Mouse (Mus musculus) WW6 (cell line): ENCODE measurements around the gene Derl2.

Experiments
- DNase-seq: peaks from one replicate; pipeline ENCODE4 v3.0.0-alpha.2; 2013; ENCODE audit warnings: low read depth, low spot score

The Derl2 gene

GRCm38 (mm10) chr11:71019201-71020068 is at the start of gene Derl2, which contains the start of gene Mis12:
Gene Derl2 (minus strand): TSS chr11:71019841.
Gene Mis12 (plus strand): TSS chr11:71019611.
- peak; percentile 99 for DNase-seq

GRCm38 (mm10) chr11:71052554-71052953 is 32.9 kb upstream of the Derl2 start:
- DNase-seq, result no peak

- DNase-seq, result no peak
Measured at GRCm38 (mm10) chr11:71039526-71040298, 20.1 kb upstream of the Derl2 start.

- peak; percentile 47 for DNase-seq
Measured at GRCm38 (mm10) chr11:71033163-71033761, 13.6 kb upstream of the Derl2 start, which contains the start of gene 6330403K07Rik. Gene 6330403K07Rik (minus strand): TSS chr11:71033513.

GRCm38 (mm10) chr11:71032491-71033162 is 13.0 kb upstream of the Derl2 start:
- DNase-seq, result no peak

GRCm38 (mm10) chr11:71032070-71032469 is 12.4 kb upstream of the Derl2 start:
- DNase-seq, result no peak

GRCm38 (mm10) chr11:71029403-71030118 is 9.9 kb upstream of the Derl2 start:
- DNase-seq, result no peak

GRCm38 (mm10) chr11:71028280-71028679 is 8.6 kb upstream of the Derl2 start:
- no peak for DNase-seq

GRCm38 (mm10) chr11:71018416-71019200 is 1.0 kb downstream of the Derl2 start:
- DNase-seq, result no peak

GRCm38 (mm10) chr11:71017051-71017450 is 2.6 kb downstream of the Derl2 start:
- no peak for DNase-seq

GRCm38 (mm10) chr11:71012743-71013142 is 6.9 kb downstream of the Derl2 start:
- DNase-seq, result no peak

- DNase-seq, result no peak
Measured at GRCm38 (mm10) chr11:71008321-71008720, 11.3 kb downstream of the Derl2 start.

- no peak for DNase-seq
Measured at GRCm38 (mm10) chr11:71007831-71008230, 11.8 kb downstream of the Derl2 start.

GRCm38 (mm10) chr11:71007026-71007425 is 12.6 kb downstream of the Derl2 start:
- DNase-seq, result no peak

GRCm38 (mm10) chr11:71005046-71005445 is 14.6 kb downstream of the Derl2 start:
- DNase-seq, result no peak

GRCm38 (mm10) chr11:71004316-71004773 is 15.3 kb downstream of the Derl2 start, which contains the start of gene Dhx33:
Gene Dhx33 (minus strand): TSS chr11:71004437.
- peak; percentile 99 for DNase-seq

- DNase-seq, result no peak
Measured at GRCm38 (mm10) chr11:71003611-71004315, 15.9 kb downstream of the Derl2 start.

- no peak for DNase-seq
Measured at GRCm38 (mm10) chr11:71001167-71001566, 18.5 kb downstream of the Derl2 start.

- peak; percentile 86 for DNase-seq
Measured at GRCm38 (mm10) chr11:70982557-70983228, 36.9 kb downstream of the Derl2 start, which contains the start of gene C1qbp. Gene C1qbp (minus strand): TSS chr11:70983026.
